Mouse (Mus musculus) mesoderm, embryonic 11.5 days (tissue): ENCODE measurements around the gene Prr12.

ENCODE experiments used
- DNase-seq: peaks from one replicate; pipeline ENCODE4 v3.0.0-alpha.2; 2012; ENCODE audit warnings: low read depth, low spot score

Gene Prr12

DNA sequence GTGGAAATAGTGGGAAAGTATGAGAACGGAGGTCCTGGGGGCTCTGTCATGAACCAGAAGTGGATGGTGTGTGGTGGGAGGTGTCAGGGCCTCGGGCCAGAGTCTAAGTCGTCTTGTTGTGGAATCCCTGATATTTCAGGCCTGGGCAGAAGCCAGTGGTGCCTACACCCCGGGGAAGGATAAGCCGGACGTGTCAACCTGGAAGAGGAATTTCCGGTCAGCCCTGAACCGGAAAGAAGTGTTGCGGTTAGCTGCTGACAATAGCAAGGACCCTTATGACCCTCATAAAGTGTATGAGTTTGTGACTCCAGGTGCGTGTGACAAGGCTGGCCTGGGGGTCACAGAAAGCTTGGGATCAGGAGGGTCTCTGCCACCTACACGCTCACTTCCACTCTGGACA is 52.9 kb downstream of the Prr12 start:
- no peak for DNase-seq

DNA sequence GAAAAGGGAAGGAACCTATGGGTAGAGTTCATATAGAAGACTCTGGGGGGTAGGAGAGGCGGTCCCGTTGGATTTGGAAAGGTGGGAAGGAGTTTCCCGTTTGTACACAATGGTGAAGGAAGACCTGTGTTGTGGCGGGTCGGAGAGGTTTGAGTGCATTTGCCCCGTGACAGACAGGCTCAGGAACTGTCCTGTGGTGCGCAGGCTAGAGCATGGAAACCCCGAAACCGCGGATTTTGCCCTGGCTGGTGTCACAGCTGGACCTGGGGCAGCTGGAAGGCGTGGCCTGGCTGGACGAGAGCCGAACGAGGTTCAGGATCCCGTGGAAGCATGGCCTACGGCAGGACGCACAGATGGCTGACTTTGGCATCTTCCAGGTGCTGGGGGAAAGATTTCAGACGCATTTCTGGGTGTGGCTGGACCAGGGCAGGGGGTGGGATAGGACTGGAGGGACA is 54.2 kb downstream of the Prr12 start, which contains the start of gene Bcl2l12:
TSS of gene Bcl2l12 (minus strand) at position 212 of the 455 bp plus-strand sequence.
- peak; percentile 48 for DNase-seq

DNA sequence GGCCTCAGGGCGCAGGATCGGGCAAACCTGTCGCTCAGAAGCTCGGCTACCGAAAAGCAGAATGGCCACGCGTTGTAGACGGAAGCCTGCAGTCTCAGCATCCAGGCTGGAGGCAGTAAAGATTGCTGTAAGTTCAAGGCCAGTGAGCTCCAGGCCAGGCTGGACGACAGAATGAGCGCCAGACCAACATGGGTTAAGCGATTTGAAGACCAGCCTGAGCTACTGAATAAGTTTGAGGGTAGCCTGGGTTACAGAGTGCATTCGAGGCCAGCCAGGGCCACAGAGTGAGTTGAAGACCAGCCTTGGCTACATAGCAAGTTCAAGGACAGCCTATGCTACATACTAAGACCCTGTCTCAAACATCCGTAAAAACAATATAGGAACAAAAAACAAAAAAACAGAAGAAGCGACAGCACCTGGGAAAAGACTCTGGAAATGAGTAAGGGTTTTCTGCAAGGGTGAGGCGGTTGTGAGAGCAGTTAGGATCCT is 54.7 kb downstream of the Prr12 start:
- DNase-seq = no peak

DNA sequence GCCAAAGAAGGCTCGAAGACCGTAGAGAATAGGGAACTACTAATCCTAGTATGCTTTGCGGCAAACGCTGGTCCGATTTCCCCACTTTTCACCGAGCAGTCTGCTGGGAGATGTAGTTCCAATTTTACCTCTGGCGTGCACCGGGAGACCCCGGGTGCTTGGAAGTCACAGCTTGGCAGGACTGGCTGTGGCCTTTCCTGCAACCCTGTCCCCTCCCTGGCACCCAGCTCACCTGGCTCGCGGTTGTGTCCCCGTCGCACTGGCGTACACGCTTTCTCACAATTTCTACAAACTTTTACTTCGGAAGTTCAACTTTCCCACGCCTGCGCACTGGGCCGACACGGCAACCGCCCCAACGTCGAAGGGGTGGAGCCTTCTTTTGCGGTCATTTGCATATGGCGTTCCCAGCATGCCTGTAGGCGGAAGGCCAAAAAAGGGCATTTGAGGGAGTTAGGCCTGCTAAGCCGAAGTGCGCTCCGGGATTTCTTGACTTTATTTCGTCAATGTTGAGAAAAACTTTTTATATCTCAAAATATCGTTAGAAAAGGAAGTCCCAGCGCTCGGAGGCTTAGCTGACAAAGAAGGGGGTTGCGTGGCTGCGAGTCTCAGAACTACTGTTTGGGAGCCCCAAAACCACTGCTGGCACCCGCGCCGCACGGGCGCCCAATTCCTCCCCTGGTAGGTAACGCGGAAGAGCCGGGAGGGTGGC is 55.3 kb downstream of the Prr12 start, which contains the start of gene Irf3:
TSS of gene Irf3 (plus strand) at position 418 of the 709 bp plus-strand sequence.
- DNase-seq = peak; percentile 97

DNA sequence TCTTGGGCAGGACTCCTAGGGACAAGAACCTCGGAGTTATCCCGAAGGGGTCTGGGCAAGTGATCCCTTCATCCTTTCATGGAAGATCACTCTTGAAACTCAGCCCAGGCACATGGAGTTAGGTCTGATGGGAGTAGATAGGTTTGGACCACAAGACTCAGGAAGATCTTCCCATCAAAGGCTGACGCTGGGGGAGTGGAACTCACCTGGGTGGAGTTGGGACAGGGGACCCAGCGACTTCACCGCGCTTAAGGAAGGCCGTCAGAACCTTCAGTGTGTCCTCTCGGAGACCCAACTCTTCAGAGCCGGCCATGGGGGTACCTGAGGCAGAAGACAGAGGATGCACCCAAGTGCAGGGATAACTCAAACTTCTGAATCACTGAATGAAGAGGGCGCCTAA is 56.0 kb downstream of the Prr12 start:
- DNase-seq = no peak

DNA sequence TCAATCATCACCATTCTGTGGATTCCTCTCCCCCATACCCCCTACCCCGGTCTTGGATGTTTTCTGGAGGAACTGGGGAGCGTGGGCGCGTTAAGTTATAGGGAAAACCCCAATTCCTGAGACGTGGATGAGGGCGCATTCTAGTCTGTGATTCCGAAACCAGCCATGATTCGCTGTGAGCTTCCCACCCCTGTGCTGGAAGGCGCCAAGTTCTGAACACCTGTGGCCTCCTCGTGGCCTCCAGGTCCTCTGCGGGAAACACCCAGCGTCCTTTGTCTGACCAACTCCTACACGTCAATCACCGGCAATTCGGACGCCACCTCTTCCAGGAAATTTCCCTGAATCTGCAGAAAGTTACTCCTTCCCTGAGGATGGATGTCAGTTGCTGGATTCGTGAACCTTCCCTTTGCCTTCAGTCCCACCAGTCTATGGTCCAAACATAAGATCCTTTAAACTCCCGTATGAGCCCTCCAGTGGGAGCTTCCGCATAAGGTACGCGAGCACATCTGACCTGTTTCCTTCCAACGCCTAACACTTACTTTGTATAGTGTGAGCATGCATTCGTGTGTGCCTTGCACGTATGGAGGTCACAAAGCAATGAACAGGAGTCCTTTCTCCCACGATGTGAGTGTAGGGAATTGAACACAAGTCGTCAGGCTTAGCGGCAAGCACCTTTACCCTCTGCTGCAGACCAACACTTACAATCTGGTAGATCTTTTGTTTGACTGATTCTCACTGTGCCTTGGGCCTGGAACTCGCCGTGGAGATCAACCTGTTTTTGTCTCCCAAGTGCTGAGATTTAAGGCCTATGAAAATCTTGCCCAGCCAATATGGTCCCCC is 65.6 kb downstream of the Prr12 start:
- no peak for DNase-seq

DNA sequence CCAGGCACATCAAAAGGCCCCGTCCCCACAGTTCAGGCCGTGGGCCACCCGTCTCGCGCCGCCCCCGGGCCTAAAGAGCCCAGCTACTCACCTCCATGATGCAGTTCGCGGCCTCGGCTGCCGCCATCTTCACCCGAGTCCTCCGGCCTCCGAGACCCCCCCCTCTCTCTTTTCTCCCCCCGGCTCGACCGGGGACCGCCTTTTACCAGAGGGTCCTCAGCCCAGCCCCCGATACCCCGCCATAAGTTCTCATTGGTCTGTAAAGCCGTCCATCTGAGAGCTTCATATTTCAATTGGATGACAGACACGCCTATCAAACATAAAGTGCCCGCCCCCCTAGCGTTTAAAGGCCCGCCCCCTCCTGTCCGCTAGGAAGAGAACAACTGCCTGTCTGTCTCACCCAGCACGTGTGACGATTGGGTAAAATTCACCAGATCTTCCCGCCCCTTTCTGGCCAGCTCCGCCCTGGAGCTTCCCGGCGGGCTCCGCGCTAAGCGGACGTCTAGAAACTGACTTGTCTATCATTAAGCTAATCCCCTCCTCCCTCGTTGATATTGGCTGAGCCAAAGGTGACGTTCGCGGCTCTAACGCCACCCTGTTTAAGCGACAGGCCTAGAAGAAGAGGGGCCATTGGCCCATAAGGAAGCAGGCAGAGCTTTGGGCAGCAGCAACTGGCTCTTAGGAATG is 66.3 kb downstream of the Prr12 start, which contains the start of gene Prmt1:
TSS of gene Prmt1 (minus strand) at position 377 of the 687 bp plus-strand sequence.
- DNase-seq = peak; percentile 100

DNA sequence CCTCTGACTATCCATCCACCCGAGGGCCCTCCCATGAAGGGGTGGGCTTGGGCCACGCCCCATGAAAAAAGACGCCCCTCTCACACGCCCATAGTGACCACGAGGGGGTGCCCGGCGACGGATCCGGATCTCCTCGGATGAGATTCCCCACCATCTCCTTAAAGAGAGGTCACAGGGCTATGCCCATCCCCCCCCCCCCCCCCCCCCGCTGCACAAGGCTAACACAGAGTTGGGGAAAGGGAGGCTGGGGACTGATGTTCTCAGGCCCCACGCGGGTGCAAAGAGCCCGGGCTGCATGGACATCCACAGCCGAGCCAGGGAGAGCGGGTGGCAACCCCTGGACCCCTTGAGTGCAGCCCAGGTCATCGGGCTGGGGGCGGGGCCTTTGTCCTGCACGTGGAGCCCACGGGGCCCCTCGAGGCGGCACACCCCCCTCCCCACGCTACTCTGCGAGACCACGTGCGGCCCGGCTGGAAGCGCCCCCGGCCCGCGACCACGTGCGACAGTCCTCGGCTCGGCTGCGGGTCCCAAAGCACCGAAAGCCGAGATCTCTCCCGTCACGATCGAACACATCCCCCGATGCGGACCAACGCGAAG is 67.0 kb downstream of the Prr12 start:
- DNase-seq = peak; percentile 91

DNA sequence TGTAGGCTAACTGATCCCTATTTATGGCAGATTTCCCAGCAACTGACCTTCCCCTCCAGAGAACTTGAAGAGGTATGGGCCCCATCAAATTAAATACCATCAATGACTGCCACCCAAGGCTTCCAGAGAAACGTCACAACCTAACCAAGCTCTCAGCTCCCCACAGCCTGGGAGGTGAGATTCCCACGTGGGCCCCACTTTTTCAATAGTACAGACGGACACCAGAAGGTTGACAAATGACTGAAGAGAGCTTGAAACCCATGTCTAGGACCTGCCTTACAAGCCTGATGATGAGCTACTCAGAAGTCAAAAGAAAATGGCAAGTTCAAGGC is 67.9 kb downstream of the Prr12 start:
- no peak for DNase-seq

DNA sequence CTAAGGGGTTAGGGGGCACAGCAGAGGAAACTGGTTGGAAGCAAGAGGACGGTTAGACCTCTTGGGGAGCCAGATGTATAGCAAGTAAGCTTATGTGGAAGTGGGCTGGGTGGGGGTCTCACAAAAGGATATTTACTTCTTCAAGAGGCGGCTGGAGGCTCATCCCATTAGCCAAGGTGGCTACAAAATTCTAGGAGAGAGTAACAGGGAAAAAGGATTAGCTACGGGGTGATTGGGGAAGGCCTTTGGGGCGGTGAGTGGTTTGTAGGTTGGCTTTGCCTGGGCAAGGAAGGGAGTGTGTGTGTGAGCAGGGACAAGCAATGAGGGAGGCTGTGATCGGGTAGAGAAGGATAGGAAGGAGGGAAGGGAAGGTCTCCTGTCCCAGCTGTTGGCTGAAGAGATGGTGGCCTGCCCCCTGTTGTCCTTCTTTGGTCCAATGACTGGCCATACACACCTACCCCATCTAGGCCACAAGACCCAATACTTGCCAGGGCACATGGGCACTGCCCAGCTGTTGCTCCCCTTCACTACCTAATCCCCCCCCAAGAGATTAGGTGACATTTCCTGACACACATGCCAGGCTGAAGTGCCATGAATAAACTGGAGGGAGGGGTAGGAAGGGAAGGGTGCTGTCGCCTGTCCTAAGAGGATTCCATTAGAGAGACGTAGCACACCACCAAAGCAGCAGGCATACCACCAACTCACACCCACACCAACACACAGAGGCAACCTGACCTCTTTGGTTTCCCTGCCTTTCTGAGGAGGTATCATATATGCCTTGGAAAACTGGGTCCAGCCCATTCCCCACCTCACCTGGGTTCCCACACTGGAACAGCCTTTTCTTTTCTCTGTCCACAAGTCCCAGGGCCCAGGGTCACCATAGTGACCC is 68.5 kb downstream of the Prr12 start:
- no peak for DNase-seq

DNA sequence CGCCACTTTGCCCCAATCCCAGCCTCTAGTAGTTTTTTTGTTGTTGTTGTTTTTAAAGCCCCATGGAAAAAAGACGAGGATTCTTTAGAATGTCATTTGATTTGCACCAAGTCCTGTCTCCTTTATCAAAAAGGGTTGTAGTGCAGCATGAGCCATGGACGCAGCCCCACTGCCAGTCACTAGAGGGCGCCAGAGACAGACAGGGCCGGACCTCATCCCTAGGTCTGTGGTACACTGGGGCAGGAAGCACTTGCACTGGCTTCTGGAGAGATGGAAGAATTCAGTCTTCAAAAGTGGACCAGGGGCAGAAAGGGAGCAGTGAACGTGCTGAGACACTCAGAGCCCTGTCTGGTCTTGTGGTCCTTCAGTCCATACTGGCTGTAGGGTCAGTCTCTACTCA is 69.6 kb downstream of the Prr12 start:
- peak; percentile 87 for DNase-seq

DNA sequence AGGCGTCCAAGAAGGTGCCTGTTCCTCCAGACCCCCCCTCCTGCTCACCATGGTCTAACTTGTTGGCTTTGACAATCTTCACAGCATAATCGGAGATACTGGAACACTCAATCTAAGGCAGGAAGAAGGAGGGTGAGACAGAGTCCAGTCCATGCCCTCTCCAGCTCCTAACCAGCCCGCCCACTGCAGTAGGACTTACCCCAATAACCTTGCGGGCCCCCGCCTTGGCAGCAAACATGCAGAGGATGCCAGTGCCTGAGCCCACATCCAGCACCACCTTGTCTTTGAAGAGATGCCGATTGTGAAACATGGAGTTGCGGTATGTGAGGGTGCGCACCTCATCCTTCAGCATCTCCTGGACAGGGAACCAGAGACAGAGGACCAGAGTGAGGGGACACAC is 71.1 kb downstream of the Prr12 start:
- no peak for DNase-seq

DNA sequence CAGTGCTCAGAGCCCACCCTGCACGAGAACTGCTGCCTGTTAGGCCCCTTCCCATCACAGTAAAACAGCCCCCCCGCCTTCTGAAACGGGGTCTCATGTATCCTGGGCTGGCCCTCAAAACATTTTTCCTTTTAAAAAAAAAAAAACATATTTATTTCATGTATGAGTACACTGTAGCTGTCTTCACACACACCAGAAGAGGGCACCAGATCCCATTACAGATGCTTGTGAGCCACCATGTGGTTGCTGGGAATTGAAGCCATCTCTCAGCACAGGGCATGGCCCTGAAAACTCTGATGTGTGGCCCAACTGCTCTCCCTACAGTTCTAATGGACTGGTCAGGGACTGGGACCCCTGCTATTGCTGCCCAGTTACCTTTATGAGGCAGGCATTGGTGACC is 74.4 kb downstream of the Prr12 start:
- DNase-seq = no peak
